Mouse (Mus musculus) adrenal gland, postnatal 36 days (tissue): ENCODE data around the gene Pradc1. TPM values are rescaled to one million over a fixed set of nuclear protein-coding genes. Genes with fewer than 3 reads are reported as not detected.

Experiments used
- total RNA-seq, 2 experiments: library from RNA; stranded (reverse); gene quantifications; 2 replicates each; pipeline ENCODE4 v1.2.3; 2021

Gene Pradc1
- total RNA-seq, 2 experiments from 2014 or later = 11.5 to 14.4 TPM

Other genes with a start within 250 kb of the Pradc1 start
- gene Sfxn5, start 118.5 kb downstream of the Pradc1 start, total RNA-seq = 10 to 100 TPM; 19.9 to 20.5 TPM
- 10 to 100 TPM; 32.6 to 35.8 TPM for gene Rab11fip5, start 77.3 kb downstream of the Pradc1 start, total RNA-seq
- not detected for gene Noto, start 28.1 kb downstream of the Pradc1 start, total RNA-seq
- gene Smyd5, start 20.0 kb downstream of the Pradc1 start, total RNA-seq = 10 to 100 TPM; 31.2 to 35.9 TPM
- 100 to 1,000 TPM; 267 to 301 TPM for gene Cct7, start 456 bp downstream of the Pradc1 start, total RNA-seq
- under 1 TPM; 0.40 to 0.53 TPM for gene Fbxo41, start 51.0 kb upstream of the Pradc1 start, total RNA-seq
- not detected for gene Egr4, start 61.6 kb upstream of the Pradc1 start, total RNA-seq
- 10 to 100 TPM; 10.1 to 12.0 TPM for gene Alms1, start 135.6 kb upstream of the Pradc1 start, total RNA-seq